Mouse (Mus musculus) forebrain, embryonic 15.5 days (tissue): ENCODE data around the gene Grin2a. TPM values are rescaled to one million over a fixed set of nuclear protein-coding genes. Genes with fewer than 3 reads are reported as not detected.
"Not testable (repeated sequence)": the region's sequence is repeated elsewhere in the genome, so short reads cannot be mapped to it uniquely, and the experiment has no call there.

Source experiments
- ATAC-seq: fragments of 200-750 bp; cut with Nextera tagmentation; replicated peaks from 2 replicates; pipeline ENCODE4 v1.8.0; 2017; ENCODE audit warnings: mild to moderate bottlenecking, moderate TSS enrichment, moderate library complexity
- H3K27ac ChIP-seq: fragments of 300-500 bp; sonication (generic); replicated peaks from 2 replicates; pipeline ENCODE4 v1.5.1; 2015; ENCODE audit warnings: mild to moderate bottlenecking, inconsistent platforms
- H3K27me3 ChIP-seq: fragments of 300-500 bp; sonication (generic); 2 replicates; pipeline ENCODE4 v1.6.1; 2015; ENCODE audit warnings: inconsistent platforms
- H3K36me3 ChIP-seq: fragments of 300-500 bp; sonication (generic); 2 replicates; pipeline ENCODE4 v1.6.1; 2015; ENCODE audit warnings: mild to moderate bottlenecking, inconsistent platforms
- H3K4me1 ChIP-seq: fragments of 300-500 bp; sonication (generic); 2 replicates; pipeline ENCODE4 v1.6.1; 2015; ENCODE audit warnings: inconsistent platforms
- H3K4me2 ChIP-seq: fragments of 300-500 bp; sonication (generic); replicated peaks from 2 replicates; pipeline ENCODE4 v1.6.1; 2015; ENCODE audit warnings: mild to moderate bottlenecking, inconsistent platforms
- H3K4me3 ChIP-seq: fragments of 300-500 bp; sonication (generic); 2 replicates; pipeline ENCODE4 v1.5.1; 2015; ENCODE audit warnings: mild to moderate bottlenecking, inconsistent platforms
- H3K9ac ChIP-seq: fragments of 300-500 bp; sonication (generic); replicated peaks from 2 replicates; pipeline ENCODE4 v1.6.1; 2015; ENCODE audit warnings: mild to moderate bottlenecking, inconsistent platforms
- H3K9me3 ChIP-seq: fragments of 300-500 bp; sonication (generic); 2 replicates; pipeline ENCODE4 v1.6.1; 2016; ENCODE audit warnings: inconsistent platforms
- WGBS: fragments of 180-500 bp; shearing (Covaris S2); methylation state at CpG from one replicate; pipeline ENCODE4 v1.1.7; 2015; ENCODE audit warnings: mixed read lengths; 5-methylcytosine and 5-hydroxymethylcytosine counted together
- polyA plus RNA-seq: library from polyadenylated mRNA; unstranded; fragments of >200 nt; fragmentation: Nextera tagmentation; extraction: Ambion mirVana; gene quantifications from 2 replicates; pipeline ENCODE4 v1.2.1, GENCODE M21; 2015

The Grin2a gene
- polyA plus RNA-seq, 1 experiment from 2014 or later = 2.2 TPM

- Histone ChIP-seq H3K27me3 (no peaks in the 10 kb centered on the region), H3K4me2 (no peak overlapping the region), H3K9me3 (no peaks in the 10 kb centered on the region), H3K4me3 (no peak overlapping the region), H3K9ac (no peak overlapping the region), H3K36me3 (no peaks in the 10 kb centered on the region), H3K4me1 (no peaks in the 10 kb centered on the region), H3K27ac (no peak overlapping the region)
- no peak for ATAC-seq
- 77% methylated on average over 3 of the region's 3 CpGs for WGBS
These were observed 331.3 kb downstream of the Grin2a start for GRCm38 (mm10) chr16:9664060-9664459.

- WGBS = 91% methylated on average over 2 of the region's 2 CpGs
- no peak for ATAC-seq
- H3K36me3 ChIP-seq = no peaks in the 10 kb centered on the region
These were observed 331.9 kb downstream of the Grin2a start for GRCm38 (mm10) chr16:9663508-9663907.

GRCm38 (mm10) chr16:9625652-9626444 lies 369.5 kb downstream of the Grin2a start:
- H3K9me3 ChIP-seq = no peaks in the 10 kb centered on the region
- H3K27ac ChIP-seq = no peak overlapping the region
- 90% methylated on average over 10 of the region's 10 CpGs for whole genome bisulfite sequencing
- no peak overlapping the region for H3K4me3 ChIP-seq
- H3K4me2 ChIP-seq = no peak overlapping the region
- H3K9ac ChIP-seq = no peak overlapping the region
- no peaks in the 10 kb centered on the region for H3K36me3 ChIP-seq
- H3K4me1 ChIP-seq = no peaks in the 10 kb centered on the region
- ATAC-seq = no peak
- no peaks in the 10 kb centered on the region for H3K27me3 ChIP-seq

More at GRCm38 (mm10) chr16:9663508-9663907, 331.9 kb downstream of the Grin2a start:
- no peaks in the 10 kb centered on the region for H3K4me1 ChIP-seq
- H3K27ac ChIP-seq = no peak overlapping the region
- no peaks in the 10 kb centered on the region for H3K27me3 ChIP-seq
- no peaks in the 10 kb centered on the region for H3K9me3 ChIP-seq
- H3K4me2 ChIP-seq = no peak overlapping the region
- H3K9ac ChIP-seq = no peak overlapping the region
- H3K4me3 ChIP-seq = no peak overlapping the region

GRCm38 (mm10) chr16:9624346-9624745 lies 371.0 kb downstream of the Grin2a start:
- H3K9ac ChIP-seq = no peak overlapping the region
- no peaks in the 10 kb centered on the region for H3K4me1 ChIP-seq
- ATAC-seq = no peak
- 96% methylated on average over 2 of the region's 2 CpGs for WGBS
- H3K9me3 ChIP-seq = no peaks in the 10 kb centered on the region
- no peak overlapping the region for H3K4me3 ChIP-seq
- no peak overlapping the region for H3K4me2 ChIP-seq
- H3K36me3 ChIP-seq = no peaks in the 10 kb centered on the region
- H3K27ac ChIP-seq = no peak overlapping the region
- no peaks in the 10 kb centered on the region for H3K27me3 ChIP-seq

GRCm38 (mm10) chr16:9618206-9618605 lies 377.2 kb downstream of the Grin2a start:
- Histone ChIP-seq H3K4me3 (no peak overlapping the region), H3K36me3 (no peaks in the 10 kb centered on the region), H3K9me3 (no peaks in the 10 kb centered on the region), H3K9ac (no peak overlapping the region), H3K4me1 (no peaks in the 10 kb centered on the region), H3K4me2 (no peak overlapping the region), H3K27ac (no peak overlapping the region), H3K27me3 (no peaks in the 10 kb centered on the region)
- ATAC-seq = no peak
- WGBS = 41% methylated on average over 2 of the region's 2 CpGs

GRCm38 (mm10) chr16:9617215-9617614 lies 378.1 kb downstream of the Grin2a start:
- H3K4me3 ChIP-seq = no peak overlapping the region
- H3K4me2 ChIP-seq = no peak overlapping the region
- no peak for ATAC-seq
- no peaks in the 10 kb centered on the region for H3K4me1 ChIP-seq
- H3K27me3 ChIP-seq = no peaks in the 10 kb centered on the region
- no peak overlapping the region for H3K27ac ChIP-seq
- no peak overlapping the region for H3K9ac ChIP-seq
- H3K36me3 ChIP-seq = no peaks in the 10 kb centered on the region
- H3K9me3 ChIP-seq = no peaks in the 10 kb centered on the region
- WGBS = 85% methylated on average over 2 of the region's 2 CpGs

- 82% methylated on average over 4 of the region's 4 CpGs for WGBS
These were observed 378.6 kb downstream of the Grin2a start for GRCm38 (mm10) chr16:9616807-9617206.

GRCm38 (mm10) chr16:9612596-9612995 lies 382.8 kb downstream of the Grin2a start:
- not testable (repeated sequence) for ATAC-seq, H3K4me1 ChIP-seq, H3K9ac ChIP-seq, H3K4me3 ChIP-seq, H3K4me2 ChIP-seq, H3K27ac ChIP-seq, H3K27me3 ChIP-seq, H3K9me3 ChIP-seq, H3K36me3 ChIP-seq
- 93% methylated on average over 6 of the region's 6 CpGs for WGBS

More at GRCm38 (mm10) chr16:9616807-9617206, 378.6 kb downstream of the Grin2a start:
- Histone ChIP-seq H3K27ac (no peak overlapping the region), H3K27me3 (no peaks in the 10 kb centered on the region), H3K9ac (no peak overlapping the region), H3K4me2 (no peak overlapping the region), H3K36me3 (no peaks in the 10 kb centered on the region), H3K4me3 (no peak overlapping the region), H3K4me1 (no peaks in the 10 kb centered on the region), H3K9me3 (no peaks in the 10 kb centered on the region)
- no peak for ATAC-seq

GRCm38 (mm10) chr16:9607432-9607831 lies 387.9 kb downstream of the Grin2a start:
- H3K4me3 ChIP-seq = no peak overlapping the region
- no peak overlapping the region for H3K27ac ChIP-seq
- H3K36me3 ChIP-seq = no peaks in the 10 kb centered on the region
- no peak overlapping the region for H3K4me2 ChIP-seq
- no peak overlapping the region for H3K9ac ChIP-seq
- H3K4me1 ChIP-seq = no peaks in the 10 kb centered on the region
- no peaks in the 10 kb centered on the region for H3K27me3 ChIP-seq
- H3K9me3 ChIP-seq = no peaks in the 10 kb centered on the region
- 89% methylated on average over 2 of the region's 2 CpGs for WGBS
- no peak for ATAC-seq

GRCm38 (mm10) chr16:9603983-9604382 lies 391.4 kb downstream of the Grin2a start:
- H3K9me3 ChIP-seq = no peaks in the 10 kb centered on the region
- H3K27me3 ChIP-seq = no peaks in the 10 kb centered on the region
- WGBS = 81% methylated on average over 5 of the region's 5 CpGs
- no peaks in the 10 kb centered on the region for H3K4me1 ChIP-seq
- H3K4me2 ChIP-seq = no peak overlapping the region
- ATAC-seq = no peak
- no peak overlapping the region for H3K9ac ChIP-seq
- no peak overlapping the region for H3K27ac ChIP-seq
- no peaks in the 10 kb centered on the region for H3K36me3 ChIP-seq
- no peak overlapping the region for H3K4me3 ChIP-seq

GRCm38 (mm10) chr16:9602579-9602978 lies 392.8 kb downstream of the Grin2a start:
- H3K27me3 ChIP-seq = no peaks in the 10 kb centered on the region
- 98% methylated on average over 2 of the region's 2 CpGs for WGBS

GRCm38 (mm10) chr16:9589176-9589575 lies 406.2 kb downstream of the Grin2a start:
- no peak for ATAC-seq
- 84% methylated on average over 2 of the region's 2 CpGs for WGBS
- H3K4me1 ChIP-seq = no peaks in the 10 kb centered on the region

More at GRCm38 (mm10) chr16:9602579-9602978, 392.8 kb downstream of the Grin2a start:
- Histone ChIP-seq H3K9me3 (no peaks in the 10 kb centered on the region), H3K27ac (no peak overlapping the region), H3K4me3 (no peak overlapping the region), H3K4me1 (no peaks in the 10 kb centered on the region), H3K9ac (no peak overlapping the region), H3K36me3 (no peaks in the 10 kb centered on the region), H3K4me2 (no peak overlapping the region)
- ATAC-seq = no peak

GRCm38 (mm10) chr16:9588431-9588830 lies 406.9 kb downstream of the Grin2a start:
- H3K9ac ChIP-seq = no peak overlapping the region
- H3K4me2 ChIP-seq = no peak overlapping the region
- H3K9me3 ChIP-seq = no peaks in the 10 kb centered on the region
- no peak overlapping the region for H3K27ac ChIP-seq
- H3K36me3 ChIP-seq = no peaks in the 10 kb centered on the region
- H3K27me3 ChIP-seq = no peaks in the 10 kb centered on the region
- no peaks in the 10 kb centered on the region for H3K4me1 ChIP-seq
- 80% methylated on average over 3 of the region's 3 CpGs for WGBS
- H3K4me3 ChIP-seq = no peak overlapping the region
- ATAC-seq = no peak

More at GRCm38 (mm10) chr16:9589176-9589575, 406.2 kb downstream of the Grin2a start:
- no peaks in the 10 kb centered on the region for H3K36me3 ChIP-seq
- H3K27ac ChIP-seq = no peak overlapping the region
- H3K4me3 ChIP-seq = no peak overlapping the region
- no peaks in the 10 kb centered on the region for H3K9me3 ChIP-seq
- H3K27me3 ChIP-seq = no peaks in the 10 kb centered on the region
- no peak overlapping the region for H3K4me2 ChIP-seq
- no peak overlapping the region for H3K9ac ChIP-seq
